Mouse (Mus musculus) liver, embryonic 11.5 days (tissue): ENCODE data around the gene Rcan2. TPM values are rescaled to one million over a fixed set of nuclear protein-coding genes. Genes with fewer than 3 reads are reported as not detected.

ENCODE experiments used
- ATAC-seq: fragments of 200-750 bp; cut with Nextera tagmentation; replicated peaks from 2 replicates; pipeline ENCODE4 v1.8.0; 2017; ENCODE audit warnings: moderate number of reproducible peaks, mild to moderate bottlenecking, moderate TSS enrichment, moderate library complexity; ENCODE audit not compliant: low FRiP score
- DNase-seq: peaks from one replicate; pipeline ENCODE4 v3.0.0-alpha.2; 2017; ENCODE audit warnings: low spot score
- H3K27ac ChIP-seq: fragments of 300-500 bp; sonication (generic); 2 replicates; pipeline ENCODE4 v1.5.1; 2014; ENCODE audit warnings: mild to moderate bottlenecking, low read depth, low read length, control low read depth
- H3K27me3 ChIP-seq: fragments of 300-500 bp; sonication (generic); replicated peaks from 2 replicates; pipeline ENCODE4 v1.6.1; 2014; ENCODE audit warnings: low read length, mixed read lengths; ENCODE audit not compliant: control insufficient read depth, insufficient read depth
- H3K36me3 ChIP-seq: fragments of 300-500 bp; sonication (generic); 2 replicates; pipeline ENCODE4 v1.6.1; 2014; ENCODE audit warnings: mild to moderate bottlenecking, low read length, moderate library complexity, mixed read lengths; ENCODE audit not compliant: control insufficient read depth, insufficient read depth
- H3K4me1 ChIP-seq: fragments of 300-500 bp; sonication (generic); replicated peaks from 2 replicates; pipeline ENCODE4 v1.6.1; 2014; ENCODE audit warnings: low read length, mixed read lengths; ENCODE audit not compliant: control insufficient read depth, insufficient read depth
- H3K4me2 ChIP-seq: fragments of 300-500 bp; sonication (generic); 2 replicates; pipeline ENCODE4 v1.6.1; 2014; ENCODE audit warnings: mild to moderate bottlenecking, control low read depth, moderate library complexity
- H3K4me3 ChIP-seq: fragments of 300-500 bp; sonication (generic); 2 replicates; pipeline ENCODE4 v1.5.1; 2014; ENCODE audit warnings: low read depth, low read length, control low read depth
- H3K9ac ChIP-seq: fragments of 300-500 bp; sonication (generic); 2 replicates; pipeline ENCODE4 v1.6.1; 2014; ENCODE audit warnings: low read depth, low read length, control low read depth
- H3K9me3 ChIP-seq: fragments of 300-500 bp; sonication (generic); 2 replicates; pipeline ENCODE4 v1.6.1; 2016; ENCODE audit warnings: low read length, inconsistent platforms, mixed read lengths; ENCODE audit not compliant: control insufficient read depth
- WGBS: fragments of 180-500 bp; shearing (Covaris S2); extraction: QIAGEN DNeasy Blood & Tissue Kit; methylation state at CpG from one replicate; pipeline ENCODE4 v1.1.7; 2014; 5-methylcytosine and 5-hydroxymethylcytosine counted together
- polyA plus RNA-seq: library from polyadenylated mRNA; unstranded; fragments of >200 nt; fragmentation: Nextera tagmentation; extraction: Ambion mirVana; gene quantifications from 2 replicates; pipeline ENCODE4 v1.2.1, GENCODE M21; 2014

The Rcan2 gene
- polyA plus RNA-seq, 1 experiment from 2014 or later = 3.4 TPM

- H3K4me3 ChIP-seq = no peak overlapping the region
- H3K27me3 ChIP-seq = no peaks in the 10 kb centered on the region
- 85% methylated on average over 2 of the region's 2 CpGs for WGBS
- H3K27ac ChIP-seq = no peak overlapping the region
- H3K4me2 ChIP-seq = no peak overlapping the region
- no peaks in the 10 kb centered on the region for H3K36me3 ChIP-seq
- no peaks in the 10 kb centered on the region for H3K4me1 ChIP-seq
- ATAC-seq = no peak
- no peak overlapping the region for H3K9ac ChIP-seq
- no peaks in the 10 kb centered on the region for H3K9me3 ChIP-seq
- DNase-seq = no peak
Measured at GRCm38 (mm10) chr17:43846714-43847113, 45.6 kb downstream of the Rcan2 start.

GRCm38 (mm10) chr17:43848903-43849302 lies 47.8 kb downstream of the Rcan2 start:
- Histone ChIP-seq H3K4me3 (no peak overlapping the region), H3K9me3 (no peaks in the 10 kb centered on the region), H3K4me1 (no peaks in the 10 kb centered on the region), H3K27me3 (no peaks in the 10 kb centered on the region), H3K4me2 (no peak overlapping the region), H3K9ac (no peak overlapping the region), H3K36me3 (no peaks in the 10 kb centered on the region), H3K27ac (no peak overlapping the region)
- no peak for ATAC-seq
- 65% methylated on average over 3 of the region's 3 CpGs for WGBS
- DNase-seq = no peak

GRCm38 (mm10) chr17:43855132-43855531 lies 54.0 kb downstream of the Rcan2 start:
- no peak for DNase-seq
- Histone ChIP-seq H3K27ac (no peak overlapping the region), H3K9ac (no peak overlapping the region), H3K4me2 (no peak overlapping the region), H3K9me3 (no peaks in the 10 kb centered on the region), H3K27me3 (no peaks in the 10 kb centered on the region), H3K36me3 (no peaks in the 10 kb centered on the region), H3K4me1 (no peaks in the 10 kb centered on the region), H3K4me3 (no peak overlapping the region)
- ATAC-seq = no peak
- WGBS = 68% methylated on average over 5 of the region's 5 CpGs

- DNase-seq (no peak), ATAC-seq (no peak)
- 63% methylated on average over 4 of the region's 4 CpGs for WGBS
- Histone ChIP-seq H3K9ac (no peak overlapping the region), H3K4me3 (no peak overlapping the region), H3K9me3 (no peaks in the 10 kb centered on the region), H3K27me3 (no peaks in the 10 kb centered on the region), H3K27ac (no peak overlapping the region), H3K4me2 (no peak overlapping the region), H3K4me1 (no peaks in the 10 kb centered on the region), H3K36me3 (no peaks in the 10 kb centered on the region)
Measured at GRCm38 (mm10) chr17:43856081-43856480, 54.9 kb downstream of the Rcan2 start.

- DNase-seq (no peak), ATAC-seq (no peak)
- Histone ChIP-seq H3K36me3 (no peaks in the 10 kb centered on the region), H3K4me3 (no peak overlapping the region), H3K4me1 (no peaks in the 10 kb centered on the region), H3K27me3 (no peaks in the 10 kb centered on the region), H3K9ac (no peak overlapping the region), H3K9me3 (no peaks in the 10 kb centered on the region), H3K27ac (no peak overlapping the region), H3K4me2 (no peak overlapping the region)
- 82% methylated on average over 9 of the region's 9 CpGs for WGBS
Measured at GRCm38 (mm10) chr17:43868808-43869207, 67.7 kb downstream of the Rcan2 start.

GRCm38 (mm10) chr17:43869677-43870076 lies 68.5 kb downstream of the Rcan2 start:
- H3K4me3 ChIP-seq = no peak overlapping the region
- H3K27ac ChIP-seq = no peak overlapping the region
- no peak overlapping the region for H3K9ac ChIP-seq
- ATAC-seq (no peak), DNase-seq (peak; percentile 66)
- H3K36me3 ChIP-seq = no peaks in the 10 kb centered on the region
- WGBS = 14% methylated on average over 5 of the region's 5 CpGs
- H3K4me2 ChIP-seq = no peak overlapping the region
- no peaks in the 10 kb centered on the region for H3K4me1 ChIP-seq
- H3K9me3 ChIP-seq = no peaks in the 10 kb centered on the region
- no peaks in the 10 kb centered on the region for H3K27me3 ChIP-seq

GRCm38 (mm10) chr17:43874417-43874816 lies 73.3 kb downstream of the Rcan2 start:
- Histone ChIP-seq H3K4me3 (no peak overlapping the region), H3K4me1 (no peaks in the 10 kb centered on the region), H3K9ac (no peak overlapping the region), H3K36me3 (no peaks in the 10 kb centered on the region), H3K27ac (no peak overlapping the region), H3K27me3 (no peaks in the 10 kb centered on the region), H3K4me2 (no peak overlapping the region), H3K9me3 (no peaks in the 10 kb centered on the region)
- ATAC-seq (no peak), DNase-seq (no peak)
- 77% methylated on average over 5 of the region's 5 CpGs for WGBS

GRCm38 (mm10) chr17:43877425-43877824 lies 76.3 kb downstream of the Rcan2 start:
- WGBS = 52% methylated on average over 2 of the region's 2 CpGs
- no peaks in the 10 kb centered on the region for H3K36me3 ChIP-seq
- H3K9ac ChIP-seq = no peak overlapping the region
- H3K4me2 ChIP-seq = no peak overlapping the region
- H3K27ac ChIP-seq = no peak overlapping the region
- no peaks in the 10 kb centered on the region for H3K27me3 ChIP-seq
- DNase-seq (no peak), ATAC-seq (no peak)
- no peak overlapping the region for H3K4me3 ChIP-seq
- no peaks in the 10 kb centered on the region for H3K4me1 ChIP-seq
- no peaks in the 10 kb centered on the region for H3K9me3 ChIP-seq

GRCm38 (mm10) chr17:43883016-43883415 lies 81.9 kb downstream of the Rcan2 start:
- H3K4me3 ChIP-seq = no peak overlapping the region
- no peak overlapping the region for H3K27ac ChIP-seq
- ATAC-seq (no peak), DNase-seq (no peak)
- H3K4me2 ChIP-seq = no peak overlapping the region
- H3K4me1 ChIP-seq = no peaks in the 10 kb centered on the region
- H3K27me3 ChIP-seq = no peaks in the 10 kb centered on the region
- H3K9ac ChIP-seq = no peak overlapping the region
- H3K36me3 ChIP-seq = no peaks in the 10 kb centered on the region
- H3K9me3 ChIP-seq = no peaks in the 10 kb centered on the region
- WGBS = 33% methylated on average over 1 of the region's 1 CpGs
